Mouse (Mus musculus): ENCODE data around the gene Pramef6.
"Not testable (repeated sequence)": the region's sequence is repeated elsewhere in the genome, so short reads cannot be mapped to it uniquely, and the experiment has no call there.

Gene Pramef6

DNA sequence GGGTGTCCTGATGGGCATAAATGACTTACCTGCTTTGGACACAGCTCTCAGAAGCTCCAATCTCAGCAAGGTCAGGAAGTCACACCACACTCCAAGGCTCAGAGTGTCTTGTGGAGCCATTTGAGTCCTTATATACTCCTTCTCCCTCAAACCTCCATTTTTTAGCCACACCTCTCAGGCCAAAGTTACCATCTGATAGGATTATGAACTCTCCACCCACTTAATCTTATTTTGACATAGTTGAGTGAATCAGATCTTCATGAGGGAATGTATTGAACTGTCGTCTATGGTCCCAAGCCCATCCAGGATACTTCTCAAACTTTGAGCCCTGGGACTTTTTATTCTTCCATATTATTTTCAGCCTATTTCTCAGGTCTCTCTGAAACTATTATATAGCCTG, at the start of gene Pramef6:
Gene Pramef6 (minus strand): TSS at position 101 of the 400 bp plus-strand sequence.
- in situ Hi-C loops (cut with MboI), result not testable (repeated sequence)

DNA sequence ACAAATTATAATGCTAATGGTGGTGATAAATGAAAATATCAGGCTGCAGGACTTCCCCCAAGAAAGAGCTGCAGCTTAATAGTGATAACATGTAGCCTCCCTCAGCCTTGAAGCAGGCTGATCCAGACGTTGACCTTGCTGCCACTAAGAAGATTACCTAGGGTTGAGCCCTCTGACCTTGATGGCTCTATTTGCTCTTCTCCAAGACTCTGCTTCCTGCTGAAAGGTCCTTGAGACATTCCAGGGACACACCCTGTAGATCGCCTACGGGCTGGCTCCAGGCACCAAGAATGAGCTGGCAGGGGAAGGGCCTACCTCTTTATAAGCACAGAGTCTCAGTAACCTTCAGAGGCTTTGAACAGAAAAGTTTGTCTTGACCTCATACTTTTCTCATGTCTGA, 5.8 kb downstream of the Pramef6 start:
- in situ Hi-C loops (cut with MboI), result not testable (repeated sequence)

DNA sequence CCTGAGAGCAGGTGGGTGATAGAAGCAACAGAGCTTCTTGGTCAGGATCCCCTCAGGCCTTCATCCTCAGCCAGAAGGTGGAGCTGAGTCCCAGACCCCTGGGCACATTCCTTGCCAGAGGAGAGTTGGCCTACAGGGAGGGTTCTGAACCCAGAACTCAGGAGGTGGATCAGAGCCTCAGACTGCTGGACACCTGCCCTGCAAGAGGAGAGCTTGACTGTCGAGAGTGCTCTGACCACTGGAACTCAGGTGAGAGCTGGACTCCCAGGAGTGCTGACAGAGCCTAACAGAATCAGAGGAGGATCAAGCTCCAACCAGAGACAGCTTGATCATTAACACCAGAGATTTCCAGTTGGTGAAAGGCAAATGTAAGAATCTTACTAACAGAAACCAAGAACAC, 17.8 kb downstream of the Pramef6 start:
- in situ Hi-C loops (cut with MboI), result not testable (repeated sequence)

DNA sequence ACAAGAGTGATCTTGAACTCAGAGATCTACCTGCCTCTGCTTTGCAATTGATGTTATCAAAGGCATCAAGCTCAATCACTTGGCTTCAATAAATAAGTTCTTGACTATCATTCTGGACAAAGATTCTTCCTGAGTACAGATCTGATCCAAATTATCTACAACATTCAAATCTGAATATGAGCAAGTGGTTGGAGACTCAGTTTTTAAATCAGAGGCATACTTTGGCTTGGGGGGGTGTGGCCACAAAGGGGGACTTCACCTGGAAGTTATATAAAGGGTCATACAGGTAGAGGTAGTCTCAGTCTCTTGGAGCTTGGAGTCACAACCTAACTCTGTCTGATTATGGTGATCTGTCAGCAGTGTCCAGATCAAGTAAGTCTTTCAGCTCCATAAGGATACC, 54.0 kb downstream of the Pramef6 start, which contains the start of gene Gm13103:
Gene Gm13103 (plus strand): TSS at position 301 of the 400 bp plus-strand sequence.
- in situ Hi-C loops (cut with MboI), result not testable (repeated sequence)

All from mature B cell (primary cell).